Mouse (Mus musculus) hindbrain, embryonic 14.5 days (tissue): ENCODE results near the gene Prss37. TPM values are rescaled to one million over a fixed set of nuclear protein-coding genes. Genes with fewer than 3 reads are reported as not detected.
A peak's percentile ranks its signal among the peaks of the same experiment; 100 is the strongest.

Source experiments
- ATAC-seq: fragments of 200-750 bp; cut with Nextera tagmentation; 2 replicates; pipeline ENCODE4 v1.8.0; 2017; ENCODE audit warnings: moderate number of reproducible peaks, mild to moderate bottlenecking, moderate TSS enrichment, moderate library complexity; ENCODE audit not compliant: low FRiP score
- DNase-seq: peaks from one replicate; pipeline ENCODE4 v3.0.0-alpha.2; 2015; ENCODE audit warnings: low spot score
- H3K27ac ChIP-seq: fragments of 300-500 bp; sonication (generic); 2 replicates; pipeline ENCODE4 v1.5.1; 2014; ENCODE audit warnings: mild to moderate bottlenecking, moderate library complexity
- H3K27me3 ChIP-seq: fragments of 300-500 bp; sonication (generic); 2 replicates; pipeline ENCODE4 v1.6.1; 2014; ENCODE audit warnings: mild to moderate bottlenecking, low read length, mixed read lengths; ENCODE audit not compliant: control insufficient read depth, insufficient read depth
- H3K36me3 ChIP-seq: fragments of 300-500 bp; sonication (generic); replicated peaks from 2 replicates; pipeline ENCODE4 v1.6.1; 2014; ENCODE audit not compliant: control insufficient read depth, insufficient read depth
- H3K4me1 ChIP-seq: fragments of 300-500 bp; sonication (generic); replicated peaks from 2 replicates; pipeline ENCODE4 v1.6.1; 2014; ENCODE audit warnings: antibody characterized with exemption, low read length, mixed read lengths; ENCODE audit not compliant: control insufficient read depth, insufficient read depth
- H3K4me2 ChIP-seq: fragments of 300-500 bp; sonication (generic); replicated peaks from 2 replicates; pipeline ENCODE4 v1.6.1; 2014; ENCODE audit warnings: mild to moderate bottlenecking, moderate library complexity
- H3K4me3 ChIP-seq: fragments of 300-500 bp; sonication (generic); replicated peaks from 2 replicates; pipeline ENCODE4 v1.5.1; 2014; ENCODE audit warnings: mild to moderate bottlenecking, low read length
- H3K9ac ChIP-seq: fragments of 300-500 bp; sonication (generic); 2 replicates; pipeline ENCODE4 v1.6.1; 2014
- H3K9me3 ChIP-seq: fragments of 300-500 bp; sonication (generic); 2 replicates; pipeline ENCODE4 v1.6.1; 2016; ENCODE audit warnings: low read length; ENCODE audit not compliant: control insufficient read depth
- WGBS: fragments of 180-500 bp; shearing (Covaris S2); extraction: QIAGEN DNeasy Blood & Tissue Kit; methylation state at CpG from one replicate; pipeline ENCODE4 v1.1.7; 2014; 5-methylcytosine and 5-hydroxymethylcytosine counted together
- polyA plus RNA-seq: library from polyadenylated mRNA; unstranded; fragments of >200 nt; fragmentation: Nextera tagmentation; extraction: Ambion mirVana; gene quantifications from 2 replicates; pipeline ENCODE4 v1.2.1, GENCODE M21; 2014

The Prss37 gene
- polyA plus RNA-seq, 1 experiment from 2014 or later: not detected

DNA sequence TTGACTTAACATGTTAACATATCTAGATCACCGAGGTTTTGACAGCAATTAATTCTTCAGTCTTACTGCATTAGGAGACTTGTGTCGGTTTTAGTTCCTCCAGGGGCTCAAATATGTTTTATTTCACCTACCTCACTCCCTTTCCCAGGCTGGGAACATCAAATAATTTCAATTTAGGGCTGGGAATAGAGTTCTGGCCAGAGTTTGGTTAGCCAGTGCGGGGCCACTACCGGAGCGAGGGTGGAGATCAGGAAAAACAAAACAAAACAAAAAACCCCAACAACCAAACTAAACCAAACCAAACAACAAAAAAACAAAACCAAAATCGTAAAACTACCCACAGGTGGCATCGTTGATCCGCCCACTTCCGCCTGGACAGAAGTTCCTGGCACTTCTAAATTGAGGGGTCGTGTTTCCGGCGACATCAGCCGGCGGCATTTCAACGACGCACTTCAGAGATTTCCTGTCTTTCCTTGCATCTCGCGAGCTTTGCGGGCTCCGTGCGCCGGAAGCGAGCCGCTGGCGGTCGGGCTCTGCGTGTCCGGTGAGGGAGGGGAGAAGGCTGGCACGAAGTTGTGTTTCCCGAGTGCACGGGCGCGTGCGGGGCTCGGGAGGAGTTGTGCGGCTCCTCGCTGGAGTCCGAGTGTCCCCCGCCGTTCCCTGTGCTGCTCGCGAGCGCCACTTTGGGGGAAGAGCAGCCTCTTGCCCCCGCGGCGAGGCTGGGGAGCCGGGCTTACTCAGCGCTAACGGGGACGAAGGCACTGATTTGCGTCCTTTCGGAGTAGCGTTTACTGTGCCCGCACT, 48.2 kb downstream of the Prss37 start, which contains the start of gene Ssbp1:
Gene Ssbp1 (plus strand): TSS at position 437 of the 804 bp plus-strand sequence.
- Histone ChIP-seq H3K9ac (peak within 1 kb of the TSS; percentile 86), H3K4me1 (peaks cover 10% of the 10 kb centered on the region), H3K27me3 (no peaks in the 10 kb centered on the region), H3K9me3 (no peaks in the 10 kb centered on the region), H3K36me3 (peaks cover 29% of the 10 kb centered on the region), H3K4me2 (peak within 1 kb of the TSS; percentile 74), H3K4me3 (peak within 1 kb of the TSS; percentile 72), H3K27ac (peak within 1 kb of the TSS; percentile 96)
- ATAC-seq (peak; percentile 98), DNase-seq (peak; percentile 95)
- under 1% methylated on average over 54 of the region's 54 CpGs for WGBS

- Histone ChIP-seq H3K4me1 (no peaks in the 10 kb centered on the region), H3K36me3 (no peaks in the 10 kb centered on the region), H3K4me3 (no peak overlapping the region), H3K9ac (no peak overlapping the region), H3K27ac (no peak overlapping the region), H3K27me3 (no peaks in the 10 kb centered on the region), H3K9me3 (no peaks in the 10 kb centered on the region), H3K4me2 (no peak overlapping the region)
- 53% methylated on average over 6 of the region's 6 CpGs for WGBS
- ATAC-seq (no peak), DNase-seq (no peak)
These were observed 53.6 kb downstream of the Prss37 start for GRCm38 (mm10) chr6:40465710-40466109.

Other genes with a start within 250 kb of the Prss37 start
- 54.9 and 62.9 TPM in 2 replicates for gene Agk, start 194.3 kb downstream of the Prss37 start, polyA plus RNA-seq
- gene E330009J07Rik, start 83.4 kb downstream of the Prss37 start, polyA plus RNA-seq: 19.9 and 23.2 TPM in 2 replicates
- 0.13 and 0.17 TPM in 2 replicates for gene Wee2, start 80.4 kb downstream of the Prss37 start, polyA plus RNA-seq
- 78.7 and 85.7 TPM in 2 replicates for gene Ssbp1, start 48.2 kb downstream of the Prss37 start, polyA plus RNA-seq
- gene Tas2r137, start 28.3 kb downstream of the Prss37 start, polyA plus RNA-seq: 0.24 and 0.33 TPM in 2 replicates
- not detected in 2 replicates for gene Tas2r108, start 26.0 kb downstream of the Prss37 start, polyA plus RNA-seq
- 0.08 and 0.13 TPM in 2 replicates for gene Olfr461, start 35.5 kb upstream of the Prss37 start, polyA plus RNA-seq
- not detected in 2 replicates for gene Olfr460, start 50.0 kb upstream of the Prss37 start, polyA plus RNA-seq
- gene Clec5a, start 66.3 kb upstream of the Prss37 start, polyA plus RNA-seq: 0.25 and 0.59 TPM in 2 replicates
- gene Tas2r138, start 93.8 kb upstream of the Prss37 start, polyA plus RNA-seq: not detected in 2 replicates
- 0.13 and 0.28 TPM in 2 replicates for gene Mgam, start 109.3 kb upstream of the Prss37 start, polyA plus RNA-seq